Mouse (Mus musculus) heart, embryonic 14.5 days (tissue): ENCODE data around the gene Gm11011. TPM values are rescaled to one million over a fixed set of nuclear protein-coding genes. Genes with fewer than 3 reads are reported as not detected.

Experiments used
- ATAC-seq: fragments of 200-750 bp; cut with Nextera tagmentation; 2 replicates; pipeline ENCODE4 v1.8.0; 2017; ENCODE audit warnings: low read depth, moderate TSS enrichment; ENCODE audit not compliant: insufficient number of reproducible peaks, insufficient read depth, low FRiP score
- H3K27ac ChIP-seq, 2 experiments: fragments of 200-500 bp in 1 of 2; fragments of 300-500 bp in 1 of 2; sonication (generic) in 1 of 2; replicated peaks in 1 of 2; 2 replicates each; pipeline ENCODE4 v1.5.1; 2012 to 2014; ENCODE audit warnings: low read depth in 2 of 2, low read length in 2 of 2, control low read depth in 1 of 2, mild to moderate bottlenecking in 1 of 2, mixed read lengths in 1 of 2; ENCODE audit not compliant: control insufficient read depth in 1 of 2, insufficient read depth in 1 of 2
- H3K27me3 ChIP-seq: fragments of 300-500 bp; sonication (generic); 2 replicates; pipeline ENCODE4 v1.6.1; 2014; ENCODE audit warnings: mild to moderate bottlenecking, low read length, control low read depth; ENCODE audit not compliant: control insufficient read depth, insufficient read depth
- H3K36me3 ChIP-seq: fragments of 300-500 bp; sonication (generic); 2 replicates; pipeline ENCODE4 v1.6.1; 2014; ENCODE audit warnings: mild to moderate bottlenecking, control low read depth, low read length, mixed read lengths; ENCODE audit not compliant: control insufficient read depth, insufficient read depth
- H3K4me1 ChIP-seq, 2 experiments: fragments of 200-500 bp in 1 of 2; fragments of 300-500 bp in 1 of 2; sonication (generic) in 1 of 2; 2 replicates each; pipeline ENCODE4 v1.6.1; 2012 to 2014; ENCODE audit warnings: low read length in 2 of 2, control low read depth in 1 of 2, mixed read lengths in 1 of 2; ENCODE audit not compliant: control insufficient read depth in 2 of 2, insufficient read depth in 2 of 2
- H3K4me2 ChIP-seq: fragments of 300-500 bp; sonication (generic); 2 replicates; pipeline ENCODE4 v1.6.1; 2014; ENCODE audit warnings: mild to moderate bottlenecking, low read length
- H3K4me3 ChIP-seq, 2 experiments: fragments of 200-500 bp in 1 of 2; fragments of 300-500 bp in 1 of 2; sonication (generic) in 1 of 2; 2 replicates each; pipeline ENCODE4 v1.5.1; 2012 to 2014; ENCODE audit warnings: low read length in 2 of 2, mild to moderate bottlenecking in 2 of 2, control low read depth in 1 of 2, low read depth in 1 of 2, moderate library complexity in 1 of 2; ENCODE audit not compliant: control insufficient read depth in 1 of 2, insufficient read depth in 1 of 2
- H3K9ac ChIP-seq: fragments of 300-500 bp; sonication (generic); 2 replicates; pipeline ENCODE4 v1.6.1; 2014; ENCODE audit warnings: mild to moderate bottlenecking, low read length
- H3K9me3 ChIP-seq: fragments of 300-500 bp; sonication (generic); 2 replicates; pipeline ENCODE4 v1.6.1; 2016; ENCODE audit warnings: low read length, control low read depth; ENCODE audit not compliant: control insufficient read depth
- WGBS: fragments of 180-500 bp; shearing (Covaris S2); extraction: QIAGEN DNeasy Blood & Tissue Kit; methylation state at CpG from one replicate; pipeline ENCODE4 v1.1.7; 2014; 5-methylcytosine and 5-hydroxymethylcytosine counted together
- polyA plus RNA-seq: library from polyadenylated mRNA; unstranded; fragments of >200 nt; fragmentation: Nextera tagmentation; extraction: Ambion mirVana; gene quantifications from 2 replicates; pipeline ENCODE4 v1.2.1, GENCODE M21; 2014

Gm11011 gene
- polyA plus RNA-seq, 1 experiment from 2014 or later: not detected

DNA sequence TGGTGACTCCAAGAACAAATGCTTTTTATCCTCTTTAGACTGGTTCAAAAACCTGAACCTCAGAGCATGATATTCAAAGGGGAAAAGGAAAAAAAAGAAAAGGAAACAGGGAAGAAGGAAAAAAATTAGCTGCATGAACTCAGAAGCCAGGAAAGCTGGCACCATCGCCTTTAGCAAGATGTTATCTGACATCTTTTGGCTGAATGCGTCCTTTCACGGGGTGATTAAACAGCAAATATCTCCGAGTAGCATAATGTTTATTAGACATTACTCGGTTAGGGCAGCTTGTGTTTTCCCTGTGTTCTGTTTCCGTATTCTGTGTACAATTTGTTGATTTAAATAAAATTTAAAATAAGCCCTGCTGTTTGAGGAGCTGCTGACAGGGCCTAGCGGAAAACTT lies 21.8 kb downstream of the Gm11011 start:
- Histone ChIP-seq H3K27ac (no peak overlapping the region), H3K4me1 (peaks cover 0 to 7% of the 10 kb centered on the region in 2 experiments; a peak in 1 of 4 replicates), H3K4me2 (no peak overlapping the region), H3K36me3 (no peaks in the 10 kb centered on the region), H3K9ac (no peak overlapping the region), H3K9me3 (no peaks in the 10 kb centered on the region), H3K4me3 (no peak overlapping the region), H3K27me3 (no peaks in the 10 kb centered on the region)
- 52% methylated on average over 7 of the region's 7 CpGs for WGBS
- no peak for ATAC-seq

GRCm38 (mm10) chr2:169545674-169546073 lies 41.9 kb downstream of the Gm11011 start:
- WGBS: 83% methylated on average over 7 of the region's 7 CpGs
- no peaks in the 10 kb centered on the region for H3K27me3 ChIP-seq
- H3K4me1 ChIP-seq: no peaks in the 10 kb centered on the region
- no peak overlapping the region for H3K4me2 ChIP-seq
- H3K27ac ChIP-seq: no peak overlapping the region
- ATAC-seq: no peak
- H3K4me3 ChIP-seq: no peak overlapping the region
- no peaks in the 10 kb centered on the region for H3K9me3 ChIP-seq
- H3K9ac ChIP-seq: no peak overlapping the region
- no peaks in the 10 kb centered on the region for H3K36me3 ChIP-seq

GRCm38 (mm10) chr2:169538906-169539305 lies 48.6 kb downstream of the Gm11011 start:
- H3K9me3 ChIP-seq: no peaks in the 10 kb centered on the region
- no peak overlapping the region for H3K4me3 ChIP-seq
- no peaks in the 10 kb centered on the region; a peak in 2 of 4 replicates for H3K4me1 ChIP-seq
- 62% methylated on average over 4 of the region's 4 CpGs for WGBS
- no peak for ATAC-seq
- H3K9ac ChIP-seq: no peak overlapping the region
- H3K36me3 ChIP-seq: no peaks in the 10 kb centered on the region
- no peak overlapping the region for H3K27ac ChIP-seq
- no peak overlapping the region for H3K4me2 ChIP-seq
- H3K27me3 ChIP-seq: no peaks in the 10 kb centered on the region

Other genes with a start within 250 kb of the Gm11011 start
- 3.4 and 3.8 TPM in 2 replicates for gene Tshz2, start 45.3 kb upstream of the Gm11011 start, polyA plus RNA-seq